Mouse (Mus musculus) erythroid progenitor cell, adult 5-6 weeks (primary cell): Measurements from ENCODE around the gene Prh1. TPM values are rescaled to one million over a fixed set of nuclear protein-coding genes. Genes with fewer than 3 reads are reported as not detected.
"Not testable (repeated sequence)": the region's sequence is repeated elsewhere in the genome, so short reads cannot be mapped to it uniquely, and the experiment has no call there.

Experiments
- ATAC-seq: replicated peaks from 2 replicates; pipeline ENCODE4 v1.8.0; 2016; ENCODE audit warnings: moderate number of reproducible peaks, mild to moderate bottlenecking, moderate TSS enrichment, inconsistent platforms; ENCODE audit not compliant: poor library complexity, low FRiP score, severe bottlenecking
- total RNA-seq, 2 experiments: library from RNA; stranded (forward) in 1 of 2; stranded (reverse) in 1 of 2; fragments of 150-400 nt in 1 of 2; fragments of 186-747, 209-891 nt in 1 of 2; gene quantifications; 2 replicates each; pipeline versions ENCODE4 v1.2.3 to v1.2.4; 2015 to 2017; ENCODE audit warnings: low replicate concordance in 2 of 2

The Prh1 gene
- total RNA-seq (2015; ENCODE audit: low replicate concordance) (not detected in 2 replicates), total RNA-seq (2017; ENCODE audit: low replicate concordance) (not detected in 2 replicates)

GRCm38 (mm10) chr6:132569509-132569908 lies at the start of gene Prh1:
Prh1 (plus strand) TSS chr6:132569809.
- not testable (repeated sequence) for ATAC-seq

- ATAC-seq: not testable (repeated sequence)
These were observed 26.0 kb downstream of the Prh1 start, which contains the start of gene Prp2 for GRCm38 (mm10) chr6:132595613-132596012. Prp2 (plus strand) TSS chr6:132595913.

Other genes with a start within 250 kb of the Prh1 start
- not detected in 2 replicates for gene Gm8882, start 205.7 kb upstream of the Prh1 start, total RNA-seq (2015; ENCODE audit: low replicate concordance)
- not detected in 2 replicates for gene Gm8882, start 205.7 kb upstream of the Prh1 start, total RNA-seq (2017; ENCODE audit: low replicate concordance)
- gene Prp2, start 26.1 kb downstream of the Prh1 start, total RNA-seq (2015; ENCODE audit: low replicate concordance): not detected in 2 replicates
- gene Prp2, start 26.1 kb downstream of the Prh1 start, total RNA-seq (2017; ENCODE audit: low replicate concordance): not detected in 2 replicates
- not detected in 2 replicates for gene A630073D07Rik, start 81.7 kb downstream of the Prh1 start, total RNA-seq (2015; ENCODE audit: low replicate concordance)
- not detected in 2 replicates for gene A630073D07Rik, start 81.7 kb downstream of the Prh1 start, total RNA-seq (2017; ENCODE audit: low replicate concordance)
- not detected in 2 replicates for gene Tas2r120, start 87.1 kb downstream of the Prh1 start, total RNA-seq (2015; ENCODE audit: low replicate concordance)
- not detected in 2 replicates for gene Tas2r120, start 87.1 kb downstream of the Prh1 start, total RNA-seq (2017; ENCODE audit: low replicate concordance)
- not detected in 2 replicates for gene Tas2r121, start 131.2 kb downstream of the Prh1 start, total RNA-seq (2015; ENCODE audit: low replicate concordance)
- gene Tas2r121, start 131.2 kb downstream of the Prh1 start, total RNA-seq (2017; ENCODE audit: low replicate concordance): not detected in 2 replicates
- not detected in 2 replicates for gene Tas2r122, start 142.1 kb downstream of the Prh1 start, total RNA-seq (2015; ENCODE audit: low replicate concordance)
- not detected in 2 replicates for gene Tas2r122, start 142.1 kb downstream of the Prh1 start, total RNA-seq (2017; ENCODE audit: low replicate concordance)
- not detected in 2 replicates for gene Tas2r115, start 168.2 kb downstream of the Prh1 start, total RNA-seq (2015; ENCODE audit: low replicate concordance)
- not detected in 2 replicates for gene Tas2r115, start 168.2 kb downstream of the Prh1 start, total RNA-seq (2017; ENCODE audit: low replicate concordance)
- not detected in 2 replicates for gene Tas2r124, start 184.9 kb downstream of the Prh1 start, total RNA-seq (2015; ENCODE audit: low replicate concordance)
- gene Tas2r124, start 184.9 kb downstream of the Prh1 start, total RNA-seq (2017; ENCODE audit: low replicate concordance): not detected in 2 replicates
- not detected in 2 replicates for gene Tas2r102, start 192.3 kb downstream of the Prh1 start, total RNA-seq (2015; ENCODE audit: low replicate concordance)
- gene Tas2r102, start 192.3 kb downstream of the Prh1 start, total RNA-seq (2017; ENCODE audit: low replicate concordance): not detected in 2 replicates
- not detected in 2 replicates for gene Tas2r136, start 208.4 kb downstream of the Prh1 start, total RNA-seq (2015; ENCODE audit: low replicate concordance)
- gene Tas2r136, start 208.4 kb downstream of the Prh1 start, total RNA-seq (2017; ENCODE audit: low replicate concordance): not detected in 2 replicates
- not detected in 2 replicates for gene Tas2r117, start 233.0 kb downstream of the Prh1 start, total RNA-seq (2015; ENCODE audit: low replicate concordance)
- not detected in 2 replicates for gene Tas2r117, start 233.0 kb downstream of the Prh1 start, total RNA-seq (2017; ENCODE audit: low replicate concordance)